Mouse (Mus musculus): ENCODE measurements around the gene Oaz1. TPM values are rescaled to one million over a fixed set of nuclear protein-coding genes. Genes with fewer than 3 reads are reported as not detected.

The Oaz1 gene
- total RNA-seq (2014; fragmentation: Nextera tagmentation) (310 and 444 TPM in 2 replicates), total RNA-seq (2017) (228 and 347 TPM in 2 replicates), polyA plus RNA-seq (2012) (1,655 and 2,091 TPM in 2 replicates)

DNA sequence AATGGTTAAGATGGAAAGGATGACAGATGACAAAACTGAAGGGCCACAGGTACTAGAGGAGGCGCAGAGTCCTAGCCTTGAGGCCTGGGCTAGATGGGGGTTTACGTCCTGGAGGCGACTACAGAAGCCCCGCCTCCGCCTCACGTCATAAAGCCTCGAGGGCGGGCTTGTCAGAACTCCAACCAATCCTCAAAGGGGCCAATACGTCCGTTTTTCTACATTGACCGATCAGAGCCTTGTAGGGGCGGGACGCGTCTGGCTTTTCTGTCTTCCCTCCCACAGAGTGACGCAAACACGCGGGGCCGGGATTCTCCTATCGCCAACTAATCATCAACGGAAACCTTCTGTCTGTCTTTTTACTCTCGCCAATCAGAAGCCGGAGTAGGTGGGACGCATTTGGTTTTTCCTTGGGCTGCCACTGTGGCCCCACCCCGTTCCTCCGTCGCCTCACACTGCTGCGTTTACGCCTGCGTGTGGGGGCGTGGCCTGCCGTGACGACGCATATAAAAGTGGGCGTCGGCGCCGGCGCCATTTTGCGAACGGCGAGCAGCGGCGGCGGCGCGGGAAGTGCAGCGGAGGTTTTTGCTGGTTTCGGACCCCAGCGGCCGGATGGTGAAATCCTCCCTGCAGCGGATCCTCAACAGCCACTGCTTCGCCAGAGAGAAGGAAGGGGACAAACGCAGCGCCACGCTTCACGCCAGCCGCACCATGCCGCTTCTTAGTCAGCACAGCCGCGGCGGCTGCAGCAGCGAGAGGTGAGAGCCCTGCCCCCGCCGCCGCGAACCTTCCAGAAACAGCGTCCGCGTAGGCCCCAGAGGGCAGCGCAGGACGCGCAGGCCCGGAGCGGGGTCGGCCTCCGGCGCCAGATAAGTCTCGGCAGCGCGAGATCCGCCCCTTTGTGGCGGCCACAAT, at the start of gene Oaz1:
Gene Oaz1 (plus strand): TSS at position 506 of the 912 bp plus-strand sequence.
- H3K36me3 ChIP-seq (replicated peaks), result peaks cover 37% of the 10 kb centered on the region
- peak; percentile 97 for ATAC-seq (ENCODE audit: extremely low read depth, insufficient number of reproducible peaks, low FRiP score, poor library complexity, severe bottlenecking)
- TF ChIP-seq GATA2 (IDR thresholded peaks at IDR 0.05; ENCODE audit: borderline replicate concordance, low read depth, low read length), result no peak
- no peak for TF ChIP-seq TAL1 (conservative IDR thresholded peaks at IDR 0.05; ENCODE audit: low read depth, low read length)
- H3K4me1 ChIP-seq (ENCODE audit: insufficient read depth, low read depth, low read length), result peaks cover 61% of the 10 kb centered on the region
- no peaks in the 10 kb centered on the region for H3K27me3 ChIP-seq (ENCODE audit: insufficient read depth, low read length)
- H3K9me3 ChIP-seq (replicated peaks), result no peaks in the 10 kb centered on the region
- peak within 1 kb of the TSS; percentile 77 for H3K4me3 ChIP-seq (ENCODE audit: low read depth, low read length)
- peak; percentile 96 for DNase-seq (ENCODE audit: low spot score)

DNA sequence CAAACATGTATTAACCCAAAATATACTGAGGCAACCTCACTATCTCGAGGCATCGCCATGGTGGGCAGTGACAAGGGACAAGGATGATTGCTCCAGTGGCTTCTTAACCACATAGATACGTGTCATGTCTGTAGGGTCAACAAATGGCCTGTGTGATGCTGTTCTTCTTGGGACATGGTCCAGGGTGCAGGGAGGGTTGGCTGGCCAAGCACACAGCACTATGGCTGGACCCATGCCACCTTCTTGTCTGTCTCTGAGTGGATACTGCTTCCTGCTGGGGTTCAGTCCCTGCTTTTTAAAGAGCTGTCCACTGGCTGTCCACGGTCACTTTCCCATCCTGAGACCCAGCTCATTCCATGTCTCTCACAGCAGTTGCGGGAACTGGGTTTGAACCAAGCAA, 49.3 kb upstream of the Oaz1 start:
- TF ChIP-seq CTCF (IDR thresholded peaks at IDR 0.05; ENCODE audit: low read depth, low read length), result no peak
- no peak for TF ChIP-seq TAL1 (conservative IDR thresholded peaks at IDR 0.05; ENCODE audit: low read depth, low read length)
- no peak for TF ChIP-seq GATA2 (IDR thresholded peaks at IDR 0.05; ENCODE audit: borderline replicate concordance, low read depth, low read length)
- no peak for TF ChIP-seq GATA1 (IDR thresholded peaks at IDR 0.05; ENCODE audit: borderline replicate concordance, low read length)
- no peak for TF ChIP-seq POLR2AphosphoS5 (IDR thresholded peaks at IDR 0.05; ENCODE audit: insufficient replicate concordance, low read depth, low read length)
- ATAC-seq (ENCODE audit: extremely low read depth, insufficient number of reproducible peaks, low FRiP score, poor library complexity, severe bottlenecking), result no peak
- Histone ChIP-seq H3K4me1 (ENCODE audit: insufficient read depth, low read depth, low read length) (peaks cover 16% of the 10 kb centered on the region; the same call in 1 of the 2 replicates), H3K4me3 (ENCODE audit: low read depth, low read length) (no peak overlapping the region), H3K36me3 (replicated peaks) (peaks cover 100% of the 10 kb centered on the region), H3K27me3 (ENCODE audit: insufficient read depth, low read length) (no peaks in the 10 kb centered on the region), H3K9me3 (replicated peaks) (no peaks in the 10 kb centered on the region)
- DNase-seq (ENCODE audit: low spot score), result no peak

DNA sequence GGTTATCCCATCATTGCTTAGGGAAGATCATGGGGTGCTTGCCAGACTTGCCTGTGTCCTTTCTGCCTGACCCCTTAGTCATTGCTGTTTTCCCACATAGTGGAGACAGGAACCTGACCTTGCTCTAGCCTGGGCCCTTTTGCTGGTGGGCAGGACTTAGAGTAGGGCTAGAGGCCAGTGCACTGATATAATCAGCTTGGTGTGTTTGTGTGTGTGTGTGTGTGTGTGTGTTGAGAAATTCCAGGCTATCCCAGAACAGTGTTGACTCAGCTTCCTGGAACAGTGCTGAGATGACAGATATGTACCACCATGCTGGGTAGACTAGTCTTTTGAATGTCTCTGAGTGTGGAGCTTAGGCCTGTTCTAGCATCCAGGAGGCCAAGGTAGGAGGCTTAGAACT, 46.9 kb upstream of the Oaz1 start:
- peaks cover 100% of the 10 kb centered on the region for H3K36me3 ChIP-seq (replicated peaks)
- no peak for DNase-seq (ENCODE audit: low spot score)
- no peaks in the 10 kb centered on the region for H3K27me3 ChIP-seq (ENCODE audit: insufficient read depth, low read length)
- H3K4me3 ChIP-seq (ENCODE audit: low read depth, low read length), result no peak overlapping the region
- no peak for ATAC-seq (ENCODE audit: extremely low read depth, insufficient number of reproducible peaks, low FRiP score, poor library complexity, severe bottlenecking)
- H3K9me3 ChIP-seq (replicated peaks), result no peaks in the 10 kb centered on the region
- peaks cover 12% of the 10 kb centered on the region for H3K4me1 ChIP-seq (ENCODE audit: insufficient read depth, low read depth, low read length)
- TF ChIP-seq POLR2AphosphoS5 (IDR thresholded peaks at IDR 0.05; ENCODE audit: insufficient replicate concordance, low read depth, low read length), result no peak

DNA sequence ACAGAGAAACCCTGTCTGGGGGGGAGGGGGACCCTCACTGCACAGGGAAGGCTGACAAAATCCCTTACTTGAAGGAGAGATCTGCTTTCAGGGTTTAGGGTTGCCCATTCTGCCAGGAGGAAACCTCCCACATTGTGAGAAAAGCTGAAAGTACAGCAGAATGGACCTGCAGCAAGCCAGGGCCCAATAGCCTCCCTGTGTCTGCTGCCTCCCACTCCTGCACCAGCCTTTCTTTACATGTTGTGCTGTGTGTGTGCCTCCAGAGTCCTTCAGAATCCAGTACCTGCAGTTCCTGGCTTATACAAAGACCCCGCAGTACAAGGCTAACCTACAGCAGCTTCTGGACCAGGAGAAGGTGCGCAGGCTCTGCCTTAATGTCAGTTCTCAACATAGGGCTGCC, 42.2 kb upstream of the Oaz1 start:
- no peak for DNase-seq (ENCODE audit: low spot score)
- TF ChIP-seq CTCF (IDR thresholded peaks at IDR 0.05; ENCODE audit: low read depth, low read length) (no peak), TAL1 (conservative IDR thresholded peaks at IDR 0.05; ENCODE audit: low read depth, low read length) (no peak), GATA2 (IDR thresholded peaks at IDR 0.05; ENCODE audit: borderline replicate concordance, low read depth, low read length) (no peak), POLR2AphosphoS5 (IDR thresholded peaks at IDR 0.05; ENCODE audit: insufficient replicate concordance, low read depth, low read length) (no peak), GATA1 (IDR thresholded peaks at IDR 0.05; ENCODE audit: borderline replicate concordance, low read length) (no peak)
- Histone ChIP-seq H3K4me1 (ENCODE audit: insufficient read depth, low read depth, low read length) (peaks cover 18% of the 10 kb centered on the region), H3K27me3 (ENCODE audit: insufficient read depth, low read length) (no peaks in the 10 kb centered on the region), H3K4me3 (ENCODE audit: low read depth, low read length) (no peak overlapping the region), H3K36me3 (replicated peaks) (peaks cover 100% of the 10 kb centered on the region), H3K9me3 (replicated peaks) (no peaks in the 10 kb centered on the region)
- no peak for ATAC-seq (ENCODE audit: extremely low read depth, insufficient number of reproducible peaks, low FRiP score, poor library complexity, severe bottlenecking)

DNA sequence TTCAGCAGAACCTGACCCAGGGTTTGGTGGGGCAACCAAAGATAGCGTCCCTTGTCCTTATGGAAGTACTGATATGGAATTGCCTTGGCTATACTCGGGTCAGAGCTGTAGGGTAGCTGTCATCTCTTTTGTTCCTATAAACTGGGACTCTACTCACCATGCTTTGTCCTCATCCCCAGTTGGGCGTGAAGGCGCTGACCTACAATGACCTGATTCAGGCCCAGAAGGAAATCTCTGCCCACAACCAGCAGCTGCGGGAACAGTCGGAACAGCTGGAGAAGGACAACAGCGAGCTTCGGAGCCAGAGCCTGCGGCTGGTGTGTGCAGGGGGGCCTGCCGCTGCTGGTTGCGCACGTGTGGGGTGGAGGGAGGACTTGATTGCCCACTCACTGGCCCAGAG, 41.6 kb upstream of the Oaz1 start:
- ATAC-seq (ENCODE audit: extremely low read depth, insufficient number of reproducible peaks, low FRiP score, poor library complexity, severe bottlenecking), result no peak
- Histone ChIP-seq H3K9me3 (replicated peaks) (no peaks in the 10 kb centered on the region), H3K27me3 (ENCODE audit: insufficient read depth, low read length) (no peaks in the 10 kb centered on the region), H3K4me3 (ENCODE audit: low read depth, low read length) (no peak overlapping the region), H3K36me3 (replicated peaks) (peaks cover 99% of the 10 kb centered on the region), H3K4me1 (ENCODE audit: insufficient read depth, low read depth, low read length) (peaks cover 18% of the 10 kb centered on the region)
- no peak for TF ChIP-seq POLR2AphosphoS5 (IDR thresholded peaks at IDR 0.05; ENCODE audit: insufficient replicate concordance, low read depth, low read length)
- no peak for TF ChIP-seq CTCF (IDR thresholded peaks at IDR 0.05; ENCODE audit: low read depth, low read length)
- no peak for TF ChIP-seq GATA1 (IDR thresholded peaks at IDR 0.05; ENCODE audit: borderline replicate concordance, low read length)
- no peak for TF ChIP-seq TAL1 (conservative IDR thresholded peaks at IDR 0.05; ENCODE audit: low read depth, low read length)
- no peak for DNase-seq (ENCODE audit: low spot score)

DNA sequence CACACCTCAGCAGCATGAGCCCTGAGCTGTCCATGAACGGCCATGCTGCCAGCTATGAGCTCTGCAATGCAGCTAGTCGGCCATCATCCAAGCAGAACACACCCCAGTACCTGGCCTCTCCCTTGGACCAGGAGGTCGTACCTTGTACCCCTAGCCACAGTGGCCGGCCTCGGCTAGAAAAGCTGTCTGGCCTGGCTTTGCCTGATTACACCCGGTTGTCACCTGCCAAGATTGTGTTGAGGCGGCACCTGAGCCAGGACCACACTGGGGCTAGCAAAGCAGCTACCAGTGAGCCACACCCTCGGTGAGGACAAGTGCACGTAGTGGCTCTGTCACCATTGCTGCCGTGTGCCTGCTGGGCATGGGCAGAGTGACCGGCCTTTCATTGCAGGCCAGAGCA, 40.5 kb upstream of the Oaz1 start:
- H3K9me3 ChIP-seq (replicated peaks), result no peaks in the 10 kb centered on the region
- H3K4me1 ChIP-seq (ENCODE audit: insufficient read depth, low read depth, low read length), result peaks cover 26% of the 10 kb centered on the region
- peaks cover 99% of the 10 kb centered on the region for H3K36me3 ChIP-seq (replicated peaks)
- no peak for DNase-seq (ENCODE audit: low spot score)
- no peak overlapping the region for H3K4me3 ChIP-seq (ENCODE audit: low read depth, low read length)
- ATAC-seq (ENCODE audit: extremely low read depth, insufficient number of reproducible peaks, low FRiP score, poor library complexity, severe bottlenecking), result no peak
- TF ChIP-seq GATA2 (IDR thresholded peaks at IDR 0.05; ENCODE audit: borderline replicate concordance, low read depth, low read length), result no peak
- TF ChIP-seq GATA1 (IDR thresholded peaks at IDR 0.05; ENCODE audit: borderline replicate concordance, low read length), result no peak
- TF ChIP-seq TAL1 (conservative IDR thresholded peaks at IDR 0.05; ENCODE audit: low read depth, low read length), result no peak
- no peak for TF ChIP-seq POLR2AphosphoS5 (IDR thresholded peaks at IDR 0.05; ENCODE audit: insufficient replicate concordance, low read depth, low read length)
- TF ChIP-seq CTCF (IDR thresholded peaks at IDR 0.05; ENCODE audit: low read depth, low read length), result no peak
- H3K27me3 ChIP-seq (ENCODE audit: insufficient read depth, low read length), result no peaks in the 10 kb centered on the region
